Mouse (Mus musculus): ENCODE results near the gene Tbcel. TPM values are rescaled to one million over a fixed set of nuclear protein-coding genes. Genes with fewer than 3 reads are reported as not detected.

The Tbcel gene
- polyA plus RNA-seq, 1 experiment from 2014 or later, result 4.5 TPM

- 47% methylated on average over 6 of the region's 6 CpGs for WGBS
- Histone ChIP-seq H3K4me2 (no peak within 1 kb of the TSS), H3K27me3 (no peaks in the 10 kb centered on the region), H3K36me3 (ENCODE audit: poor library complexity, severe bottlenecking) (no peaks in the 10 kb centered on the region), H3K27ac (no peak within 1 kb of the TSS), H3K4me1 (peaks cover 17% of the 10 kb centered on the region), H3K4me3 (no peak within 1 kb of the TSS), H3K9ac (no peak within 1 kb of the TSS), H3K9me3 (replicated peaks) (no peaks in the 10 kb centered on the region)
- ATAC-seq, result no peak
Observed at GRCm38 (mm10) chr9:42399829-42400228, 107.8 kb downstream of the Tbcel start, which contains the start of gene Tecta. TSS of gene Tecta (minus strand) at chr9:42399929.

DNA sequence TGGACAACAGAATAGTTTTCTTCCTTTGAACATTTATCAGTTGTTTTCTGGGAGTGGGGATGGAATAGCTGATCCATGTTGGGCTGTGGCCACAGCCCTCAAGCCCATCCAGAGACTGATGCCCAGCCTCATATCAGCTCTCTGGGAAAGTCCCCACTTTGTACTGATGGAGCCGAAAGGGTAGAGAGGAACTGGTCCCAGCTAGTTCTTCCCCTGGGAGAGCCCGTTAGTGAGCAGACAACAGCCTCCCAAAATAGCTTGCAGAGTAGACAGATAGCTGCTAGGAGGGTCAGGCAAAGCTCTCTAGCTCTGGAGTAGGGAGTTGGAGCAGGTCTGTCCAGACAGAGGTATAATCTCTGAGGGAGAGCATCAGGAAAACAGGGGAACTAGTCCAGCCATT, 111.5 kb downstream of the Tbcel start:
- 71% methylated on average over 2 of the region's 2 CpGs for WGBS
- no peak for ATAC-seq

DNA sequence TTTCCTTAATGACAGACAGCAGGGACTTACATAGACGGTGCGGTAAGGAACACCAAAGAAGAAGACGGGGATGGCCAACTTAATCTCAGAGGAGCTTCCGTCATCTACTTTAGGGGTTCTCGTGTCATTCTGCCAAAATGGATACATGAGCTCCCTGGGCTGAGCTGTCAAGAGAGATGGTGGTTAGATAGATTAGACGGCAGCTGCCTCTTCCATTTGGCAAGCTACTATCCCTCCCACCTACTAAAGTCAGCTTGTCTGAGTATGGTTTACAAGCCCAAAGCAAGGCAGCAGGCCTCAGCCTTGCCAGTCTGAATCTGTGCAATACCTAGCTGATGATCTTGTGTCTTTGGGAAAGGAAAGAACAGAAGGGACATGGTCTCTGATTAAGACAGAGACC, 112.7 kb downstream of the Tbcel start:
- no peak overlapping the region for H3K9ac ChIP-seq
- H3K4me3 ChIP-seq, result no peak overlapping the region
- no peak for ATAC-seq
- H3K36me3 ChIP-seq (ENCODE audit: poor library complexity, severe bottlenecking), result no peaks in the 10 kb centered on the region
- H3K27ac ChIP-seq, result no peak overlapping the region
- no peak overlapping the region for H3K4me2 ChIP-seq
- H3K4me1 ChIP-seq, result peaks cover 10% of the 10 kb centered on the region
- WGBS, result 92% methylated on average over 6 of the region's 6 CpGs
- no peaks in the 10 kb centered on the region for H3K27me3 ChIP-seq
- no peaks in the 10 kb centered on the region for H3K9me3 ChIP-seq (replicated peaks)

More for the DNA sequence above, 111.5 kb downstream of the Tbcel start:
- Histone ChIP-seq H3K27me3 (no peaks in the 10 kb centered on the region), H3K9ac (no peak overlapping the region), H3K4me1 (peaks cover 15% of the 10 kb centered on the region), H3K4me2 (no peak overlapping the region), H3K36me3 (ENCODE audit: poor library complexity, severe bottlenecking) (no peaks in the 10 kb centered on the region), H3K27ac (no peak overlapping the region), H3K9me3 (replicated peaks) (no peaks in the 10 kb centered on the region), H3K4me3 (no peak overlapping the region)

DNA sequence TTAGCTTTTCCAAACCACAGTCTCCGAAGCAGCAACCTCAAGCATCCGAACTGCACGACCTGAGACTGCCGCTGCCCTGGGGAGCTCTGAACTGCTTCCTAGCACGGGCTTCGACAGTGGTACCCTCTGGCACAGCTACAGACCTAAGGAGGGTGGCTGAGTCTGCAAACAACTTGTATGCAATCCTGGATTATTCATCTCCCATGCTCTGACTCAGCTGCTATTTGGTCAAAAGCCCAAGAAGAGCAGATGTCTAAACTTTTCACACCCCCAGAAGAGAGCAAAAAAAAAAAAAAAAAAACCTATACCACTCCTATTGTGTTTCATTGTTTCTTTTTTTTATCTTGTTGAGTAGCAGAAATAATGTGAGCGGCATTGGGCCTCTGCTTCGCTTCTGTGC, 113.3 kb downstream of the Tbcel start:
- Histone ChIP-seq H3K36me3 (ENCODE audit: poor library complexity, severe bottlenecking) (no peaks in the 10 kb centered on the region), H3K9ac (no peak overlapping the region), H3K27ac (no peak overlapping the region), H3K27me3 (no peaks in the 10 kb centered on the region), H3K4me3 (no peak overlapping the region), H3K9me3 (replicated peaks) (no peaks in the 10 kb centered on the region), H3K4me2 (no peak overlapping the region), H3K4me1 (peaks cover 4% of the 10 kb centered on the region)
- WGBS, result 89% methylated on average over 8 of the region's 8 CpGs
- no peak for ATAC-seq

DNA sequence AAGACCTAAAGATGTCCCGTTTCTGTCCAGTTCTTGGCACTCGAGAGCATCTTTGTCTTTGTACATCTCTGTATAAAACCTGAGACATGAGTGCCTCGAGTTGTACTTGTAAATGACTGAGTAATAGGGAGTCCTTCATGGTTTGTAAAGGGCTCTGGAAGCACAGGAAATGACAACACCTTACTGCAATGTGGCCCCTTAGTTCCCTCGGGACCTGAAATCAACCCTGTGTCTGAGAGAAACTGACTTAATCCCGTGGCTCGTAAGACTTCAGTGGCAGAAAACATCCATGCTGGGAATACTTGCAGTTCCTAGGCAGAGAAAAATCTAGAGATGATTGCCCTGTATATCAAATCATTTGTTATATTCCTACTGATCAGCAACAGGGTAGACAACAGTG, 114.7 kb downstream of the Tbcel start:
- no peak for ATAC-seq
- WGBS, result 75% methylated on average over 6 of the region's 6 CpGs
- no peak overlapping the region for H3K27ac ChIP-seq
- no peaks in the 10 kb centered on the region for H3K9me3 ChIP-seq (replicated peaks)
- no peaks in the 10 kb centered on the region for H3K27me3 ChIP-seq
- H3K9ac ChIP-seq, result no peak overlapping the region
- no peaks in the 10 kb centered on the region for H3K36me3 ChIP-seq (ENCODE audit: poor library complexity, severe bottlenecking)
- H3K4me2 ChIP-seq, result no peak overlapping the region
- no peak overlapping the region for H3K4me3 ChIP-seq
- H3K4me1 ChIP-seq, result no peaks in the 10 kb centered on the region

- Histone ChIP-seq H3K9me3 (replicated peaks) (no peaks in the 10 kb centered on the region), H3K27ac (no peak overlapping the region), H3K36me3 (ENCODE audit: poor library complexity, severe bottlenecking) (no peaks in the 10 kb centered on the region), H3K9ac (no peak overlapping the region), H3K4me3 (no peak overlapping the region), H3K4me1 (peaks cover 9% of the 10 kb centered on the region; the same call in 1 of the 2 replicates), H3K27me3 (no peaks in the 10 kb centered on the region), H3K4me2 (no peak overlapping the region)
- 43% methylated on average over 4 of the region's 4 CpGs for WGBS
- no peak for ATAC-seq
Observed at GRCm38 (mm10) chr9:42388490-42388889, 119.1 kb downstream of the Tbcel start.

- Histone ChIP-seq H3K9me3 (replicated peaks) (no peaks in the 10 kb centered on the region), H3K4me3 (no peak overlapping the region), H3K4me1 (peaks cover 23% of the 10 kb centered on the region), H3K4me2 (no peak overlapping the region), H3K27ac (no peak overlapping the region), H3K36me3 (ENCODE audit: poor library complexity, severe bottlenecking) (no peaks in the 10 kb centered on the region), H3K9ac (no peak overlapping the region), H3K27me3 (no peaks in the 10 kb centered on the region)
- 73% methylated on average over 8 of the region's 8 CpGs for WGBS
- no peak for ATAC-seq
Observed at GRCm38 (mm10) chr9:42387038-42387437, 120.6 kb downstream of the Tbcel start.

DNA sequence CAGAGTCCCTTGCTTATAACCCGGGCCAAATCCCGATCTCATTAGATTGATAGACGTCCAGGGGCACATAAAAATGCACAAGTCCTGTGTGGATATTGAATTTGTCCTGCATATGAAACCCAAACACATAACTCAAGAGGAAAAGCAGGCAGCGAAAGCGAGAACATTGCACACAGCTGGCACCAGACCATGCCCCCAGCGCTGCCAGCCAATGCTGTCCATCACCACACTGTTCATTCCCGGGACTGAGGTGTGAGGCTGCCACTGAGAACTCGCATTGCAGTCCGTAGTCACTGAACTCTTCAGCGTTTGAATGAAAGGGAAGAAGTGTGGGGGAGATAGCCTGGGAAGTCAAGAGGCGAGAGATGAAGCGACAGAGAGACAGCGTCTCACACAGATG, 122.0 kb downstream of the Tbcel start:
- no peak overlapping the region for H3K9ac ChIP-seq
- ATAC-seq, result no peak
- H3K27ac ChIP-seq, result no peak overlapping the region
- WGBS, result 81% methylated on average over 13 of the region's 13 CpGs
- no peak overlapping the region for H3K4me3 ChIP-seq
- no peak overlapping the region for H3K4me2 ChIP-seq
- no peaks in the 10 kb centered on the region for H3K9me3 ChIP-seq (replicated peaks)
- H3K4me1 ChIP-seq, result peaks cover 26% of the 10 kb centered on the region
- no peaks in the 10 kb centered on the region for H3K36me3 ChIP-seq (ENCODE audit: poor library complexity, severe bottlenecking)
- no peaks in the 10 kb centered on the region for H3K27me3 ChIP-seq

- Histone ChIP-seq H3K4me2 (no peak overlapping the region), H3K36me3 (ENCODE audit: poor library complexity, severe bottlenecking) (no peaks in the 10 kb centered on the region), H3K27me3 (no peaks in the 10 kb centered on the region), H3K9me3 (replicated peaks) (no peaks in the 10 kb centered on the region; the same call in 1 of the 2 replicates), H3K27ac (peak overlapping the region; percentile 21; the same call in 1 of the 2 replicates), H3K4me1 (peaks cover 26% of the 10 kb centered on the region), H3K9ac (no peak overlapping the region), H3K4me3 (no peak overlapping the region)
- WGBS, result 44% methylated on average over 8 of the region's 8 CpGs
- peak; percentile 88 for ATAC-seq
Observed at GRCm38 (mm10) chr9:42382628-42383347, 124.8 kb downstream of the Tbcel start.

DNA sequence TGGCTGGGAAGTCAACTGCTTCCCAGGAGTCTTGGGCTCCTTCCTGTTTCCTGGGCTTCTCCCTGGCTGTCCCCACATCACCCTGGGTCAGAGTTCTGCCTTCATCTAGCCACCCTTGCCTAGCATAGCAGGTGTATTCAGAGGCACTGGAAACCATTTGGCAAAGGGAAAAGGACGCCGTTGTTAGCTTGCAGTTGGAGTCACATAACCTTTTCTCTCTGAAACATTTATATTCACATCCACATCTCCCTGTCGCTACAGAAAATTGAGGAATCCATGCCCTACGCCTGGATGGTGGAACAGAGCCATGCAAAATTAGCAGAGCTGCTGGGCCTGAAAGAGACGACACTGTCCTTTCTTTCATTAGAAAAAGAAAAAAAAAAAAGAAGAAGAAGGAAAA, 125.5 kb downstream of the Tbcel start:
- H3K36me3 ChIP-seq (ENCODE audit: poor library complexity, severe bottlenecking), result no peaks in the 10 kb centered on the region
- no peaks in the 10 kb centered on the region; the same call in 1 of the 2 replicates for H3K9me3 ChIP-seq (replicated peaks)
- no peak overlapping the region for H3K9ac ChIP-seq
- H3K4me2 ChIP-seq, result no peak overlapping the region
- H3K27me3 ChIP-seq, result no peaks in the 10 kb centered on the region
- peaks cover 26% of the 10 kb centered on the region for H3K4me1 ChIP-seq
- H3K4me3 ChIP-seq, result no peak overlapping the region
- no peak for ATAC-seq
- H3K27ac ChIP-seq, result 0 out of 2 replicates have a peak overlapping the region, but pooled peaks have one; percentile 21
- 29% methylated on average over 5 of the region's 5 CpGs for WGBS

DNA sequence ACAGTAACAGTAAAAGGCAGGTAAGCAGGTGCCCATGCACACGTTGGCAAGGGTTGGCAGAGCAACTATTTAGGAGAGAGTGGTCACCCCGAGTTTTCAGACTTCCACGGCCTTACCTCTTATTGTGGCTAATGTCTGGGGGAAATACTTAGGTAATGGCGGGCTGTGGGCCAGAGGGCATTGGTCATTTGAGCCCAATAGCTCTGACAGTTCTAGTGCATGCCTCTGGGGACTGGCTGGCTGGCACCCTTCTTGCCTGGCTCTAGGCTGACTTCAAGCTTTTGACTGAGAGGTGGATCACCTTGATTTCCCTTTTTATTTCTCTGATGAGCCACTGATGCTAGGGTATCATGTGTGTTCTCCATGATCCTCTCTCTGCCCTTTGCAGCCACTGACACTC, 129.5 kb downstream of the Tbcel start:
- Histone ChIP-seq H3K9ac (no peak overlapping the region), H3K9me3 (replicated peaks) (no peaks in the 10 kb centered on the region; the same call in 1 of the 2 replicates), H3K4me3 (no peak overlapping the region), H3K4me2 (no peak overlapping the region), H3K27ac (no peak overlapping the region), H3K36me3 (ENCODE audit: poor library complexity, severe bottlenecking) (no peaks in the 10 kb centered on the region), H3K4me1 (peaks cover 13% of the 10 kb centered on the region), H3K27me3 (0 out of 2 replicates have a peak, but pooled peaks cover 2% of the 10 kb centered on the region)
- WGBS, result 86% methylated on average over 4 of the region's 4 CpGs
- no peak for ATAC-seq

DNA sequence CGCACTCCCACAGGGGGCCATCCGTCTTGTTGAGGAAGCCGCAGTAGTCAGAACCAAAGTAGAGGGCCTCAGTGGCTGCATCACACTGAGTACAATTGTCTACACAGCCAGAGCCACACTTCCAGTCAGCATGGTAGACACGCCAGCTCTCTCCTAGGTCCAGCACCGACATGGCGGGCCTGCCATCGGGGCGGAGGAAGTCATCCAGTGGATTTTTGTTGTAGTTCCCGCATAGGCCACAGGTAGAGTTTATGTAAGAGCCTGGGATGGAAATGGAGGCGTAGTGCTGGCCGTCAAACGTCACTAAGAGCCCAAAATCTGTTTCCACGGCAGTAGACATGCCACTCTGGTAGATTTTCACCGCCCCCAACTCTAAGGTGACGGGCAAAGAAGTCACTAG, 130.0 kb downstream of the Tbcel start:
- no peaks in the 10 kb centered on the region for H3K36me3 ChIP-seq (ENCODE audit: poor library complexity, severe bottlenecking)
- no peak overlapping the region for H3K4me2 ChIP-seq
- no peak for ATAC-seq
- no peak overlapping the region for H3K9ac ChIP-seq
- H3K4me3 ChIP-seq, result no peak overlapping the region
- no peaks in the 10 kb centered on the region; the same call in 1 of the 2 replicates for H3K9me3 ChIP-seq (replicated peaks)
- H3K4me1 ChIP-seq, result peaks cover 9% of the 10 kb centered on the region
- 0 out of 2 replicates have a peak, but pooled peaks cover 2% of the 10 kb centered on the region for H3K27me3 ChIP-seq
- 93% methylated on average over 15 of the region's 15 CpGs for WGBS
- no peak overlapping the region for H3K27ac ChIP-seq

Data from forebrain, embryonic 13.5 days (tissue).